Mouse (Mus musculus) macrophage (primary cell): ENCODE data around the gene Traf5. TPM values are rescaled to one million over a fixed set of nuclear protein-coding genes. Genes with fewer than 3 reads are reported as not detected.

Experiments used
- H3K27ac ChIP-seq: fragments of 350-480 bp; formaldehyde crosslinking; 2 replicates; pipeline ENCODE4 v1.9.0; 2021
- H3K36me3 ChIP-seq: fragments of 350-480 bp; formaldehyde crosslinking; 2 replicates; pipeline ENCODE4 v1.9.0; 2021; ENCODE audit errors: inconsistent target
- H3K4me3 ChIP-seq: fragments of 350-480 bp; formaldehyde crosslinking; 2 replicates; pipeline ENCODE4 v1.9.0; 2021; ENCODE audit errors: inconsistent target
- H3K79me2 ChIP-seq: fragments of 350-480 bp; formaldehyde crosslinking; 2 replicates; pipeline ENCODE4 v1.9.0; 2021; ENCODE audit errors: inconsistent target
- WGBS: methylation state at CpG from one replicate; pipeline ENCODE4 v1.1.7; 2026; ENCODE audit warnings: inconsistent platforms; ENCODE audit not compliant: missing documents; 5-methylcytosine and 5-hydroxymethylcytosine counted together
- polyA plus RNA-seq: library from polyadenylated mRNA; stranded (reverse); fragments of 250-400 nt; gene quantifications from 3 replicates; pipeline ENCODE4 v1.2.4, GENCODE M21; 2018; ENCODE audit warnings: inconsistent platforms

Traf5 gene
- polyA plus RNA-seq, 1 experiment from 2014 or later, result 11.1 TPM

DNA sequence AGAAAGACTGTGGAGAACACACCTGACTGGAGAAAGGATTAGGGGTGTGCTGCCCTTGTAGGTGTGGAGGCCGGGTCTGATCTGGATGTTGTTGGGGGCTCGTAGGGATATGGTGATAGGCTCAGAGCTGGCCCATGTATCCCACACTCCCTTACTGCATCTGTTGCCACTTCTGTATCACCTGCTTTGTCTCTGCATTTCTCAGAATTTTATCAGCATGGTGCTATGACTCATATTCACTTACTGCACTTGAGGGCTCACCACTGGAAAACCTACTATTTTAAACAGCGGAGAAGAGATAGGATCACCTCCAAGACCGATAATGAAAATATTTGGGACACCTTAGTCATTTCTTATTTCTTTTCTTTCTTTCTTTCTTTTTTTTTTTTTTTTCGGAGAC, 103.3 kb downstream of the Traf5 start:
- Histone ChIP-seq H3K4me3 (peak overlapping the region; percentile 77; the same call in 1 of the 2 replicates), H3K79me2 (no peaks in the 10 kb centered on the region), H3K27ac (no peak overlapping the region), H3K36me3 (no peaks in the 10 kb centered on the region)
- WGBS, result 94% methylated on average over 5 of the region's 5 CpGs

DNA sequence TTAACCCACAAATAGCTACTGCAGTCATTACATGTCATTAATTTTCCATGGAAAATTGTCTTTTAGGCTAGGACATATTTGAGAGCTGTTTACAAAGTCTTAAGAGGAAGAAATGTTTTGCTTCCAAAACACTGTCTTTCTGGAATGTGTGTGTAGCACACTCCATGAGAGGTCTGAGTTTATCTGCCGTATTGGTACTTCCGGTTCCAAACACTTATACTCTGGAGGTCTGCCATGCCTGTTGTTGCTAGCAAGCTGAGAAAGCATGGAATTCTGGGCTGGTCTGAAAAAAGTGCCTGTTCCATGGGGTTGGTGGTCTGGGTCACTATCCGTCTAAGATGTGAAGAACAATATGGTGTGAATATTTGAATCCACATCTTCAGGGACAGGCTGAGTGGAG, 103.7 kb downstream of the Traf5 start:
- WGBS, result 97% methylated on average over 3 of the region's 3 CpGs
- Histone ChIP-seq H3K4me3 (no peak overlapping the region), H3K36me3 (no peaks in the 10 kb centered on the region), H3K79me2 (no peaks in the 10 kb centered on the region), H3K27ac (no peak overlapping the region)

DNA sequence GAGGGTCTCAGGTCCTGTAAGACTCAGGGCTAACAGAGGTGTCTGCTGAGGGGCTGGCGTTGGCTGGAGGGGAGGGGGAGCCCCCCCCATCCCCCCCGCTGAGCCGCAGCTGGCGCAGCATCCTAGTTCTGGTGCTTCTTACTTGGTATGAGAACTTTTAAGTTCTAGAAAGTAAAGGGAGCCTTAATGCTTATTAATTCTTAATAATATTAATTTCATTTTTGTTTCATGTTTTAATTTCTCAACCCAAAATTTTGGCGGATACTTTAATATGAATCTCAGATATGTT, 104.9 kb downstream of the Traf5 start:
- H3K79me2 ChIP-seq, result no peaks in the 10 kb centered on the region
- H3K36me3 ChIP-seq, result no peaks in the 10 kb centered on the region
- H3K4me3 ChIP-seq, result no peak overlapping the region
- 72% methylated on average over 5 of the region's 5 CpGs for WGBS
- H3K27ac ChIP-seq, result no peak overlapping the region

DNA sequence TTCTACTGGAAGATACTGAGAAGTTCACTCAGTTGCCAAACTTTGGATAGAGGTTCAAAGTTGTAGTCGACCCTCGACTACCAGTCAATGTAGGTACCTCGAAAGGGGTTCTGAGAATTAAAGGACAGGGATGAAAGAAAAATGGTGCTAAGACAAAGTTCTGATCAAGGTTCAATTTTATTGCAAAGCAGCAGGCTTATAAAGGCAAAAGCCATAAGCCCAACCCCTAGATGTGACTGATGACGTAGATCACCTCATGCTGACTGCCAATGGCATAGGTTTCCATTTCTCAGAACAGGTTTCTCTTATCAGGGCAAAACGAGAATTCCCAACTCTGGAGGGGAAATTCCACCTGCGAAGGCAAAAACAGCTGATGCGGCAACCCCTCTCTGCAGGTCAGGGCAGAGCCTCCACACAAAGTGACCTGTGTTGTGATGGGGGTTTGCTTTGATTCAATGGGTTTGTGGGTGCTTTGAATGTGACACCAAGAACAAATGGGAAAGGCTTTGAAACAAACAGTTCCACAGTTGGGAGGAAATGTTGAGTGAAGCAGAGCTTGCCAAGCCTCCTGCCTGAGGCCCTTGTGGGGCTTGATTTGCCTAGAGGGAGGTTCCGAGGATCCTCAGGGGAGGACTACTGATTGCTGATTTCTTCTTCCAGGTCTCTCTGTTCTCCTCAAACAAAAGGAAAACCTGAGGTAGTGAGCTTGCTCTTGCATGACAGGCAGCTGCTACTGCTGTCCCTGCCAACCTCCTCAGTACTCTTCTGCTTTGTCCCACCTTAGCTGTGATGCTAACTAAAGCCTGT, 105.5 kb downstream of the Traf5 start:
- Histone ChIP-seq H3K4me3 (no peak overlapping the region), H3K27ac (no peak overlapping the region), H3K79me2 (no peaks in the 10 kb centered on the region), H3K36me3 (no peaks in the 10 kb centered on the region)
- 87% methylated on average over 8 of the region's 8 CpGs for WGBS

DNA sequence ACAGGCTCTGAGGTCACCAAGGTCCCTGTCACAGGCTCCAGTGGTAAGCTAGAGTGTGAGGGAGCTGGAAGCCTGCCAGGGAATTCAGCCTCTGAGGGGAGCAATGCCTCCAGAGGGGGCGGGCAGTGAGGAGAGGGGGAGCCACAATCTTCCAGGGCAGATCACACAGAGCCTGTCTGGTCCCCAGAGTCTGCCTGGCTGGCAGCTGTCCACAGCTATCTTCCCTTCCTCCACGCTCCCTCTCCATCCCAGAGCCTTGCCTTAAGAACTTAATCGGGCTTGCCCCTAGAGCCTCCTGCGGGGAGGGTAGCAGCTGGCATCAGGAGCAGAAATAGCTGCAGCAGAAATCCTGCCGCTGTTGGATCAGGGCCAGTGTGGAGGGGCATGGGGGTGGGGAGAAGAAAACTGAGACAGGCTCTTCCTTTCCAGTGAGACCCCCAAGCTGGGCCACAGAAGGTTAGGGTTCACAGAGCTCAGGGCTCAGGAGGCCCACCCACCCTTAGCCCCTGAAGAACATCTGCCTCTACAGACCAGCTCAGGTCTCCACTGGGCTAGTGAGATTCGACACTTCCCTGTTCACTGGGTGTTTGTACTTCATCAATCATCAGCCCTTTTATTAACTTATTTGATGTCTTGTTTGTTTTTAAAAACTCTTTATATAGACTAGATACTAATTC, 110.8 kb downstream of the Traf5 start:
- H3K36me3 ChIP-seq, result no peaks in the 10 kb centered on the region
- 50% methylated on average over 6 of the region's 6 CpGs for WGBS
- H3K79me2 ChIP-seq, result no peaks in the 10 kb centered on the region
- no peak overlapping the region for H3K27ac ChIP-seq
- H3K4me3 ChIP-seq, result no peak overlapping the region

DNA sequence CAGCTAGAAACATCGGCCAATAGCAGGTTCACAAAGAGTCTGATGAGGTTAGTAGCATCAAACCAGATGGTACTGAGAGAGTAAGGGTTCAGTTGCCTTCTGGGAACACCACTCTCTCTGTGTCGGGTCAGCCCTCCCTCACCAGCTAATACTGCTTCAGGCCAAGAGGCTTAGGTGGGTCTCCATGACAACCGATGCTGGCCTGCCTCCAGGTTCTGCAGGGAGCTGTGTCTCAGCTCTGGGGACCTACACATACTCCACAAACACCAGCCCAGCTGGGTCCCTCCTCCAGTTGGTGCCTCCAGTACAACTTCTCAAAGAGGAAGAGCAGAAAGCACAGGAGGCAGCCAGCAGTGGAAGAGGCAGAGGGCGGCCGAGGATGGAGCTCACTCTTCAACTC, 115.2 kb downstream of the Traf5 start, which contains the start of gene Rd3:
Gene Rd3, plus strand, starts transcription at position 184 of the 400 bp plus-strand sequence.
- WGBS, result 48% methylated on average over 5 of the region's 5 CpGs
- Histone ChIP-seq H3K27ac (no peak within 1 kb of the TSS), H3K79me2 (no peaks in the 10 kb centered on the region), H3K36me3 (no peaks in the 10 kb centered on the region), H3K4me3 (no peak within 1 kb of the TSS)

DNA sequence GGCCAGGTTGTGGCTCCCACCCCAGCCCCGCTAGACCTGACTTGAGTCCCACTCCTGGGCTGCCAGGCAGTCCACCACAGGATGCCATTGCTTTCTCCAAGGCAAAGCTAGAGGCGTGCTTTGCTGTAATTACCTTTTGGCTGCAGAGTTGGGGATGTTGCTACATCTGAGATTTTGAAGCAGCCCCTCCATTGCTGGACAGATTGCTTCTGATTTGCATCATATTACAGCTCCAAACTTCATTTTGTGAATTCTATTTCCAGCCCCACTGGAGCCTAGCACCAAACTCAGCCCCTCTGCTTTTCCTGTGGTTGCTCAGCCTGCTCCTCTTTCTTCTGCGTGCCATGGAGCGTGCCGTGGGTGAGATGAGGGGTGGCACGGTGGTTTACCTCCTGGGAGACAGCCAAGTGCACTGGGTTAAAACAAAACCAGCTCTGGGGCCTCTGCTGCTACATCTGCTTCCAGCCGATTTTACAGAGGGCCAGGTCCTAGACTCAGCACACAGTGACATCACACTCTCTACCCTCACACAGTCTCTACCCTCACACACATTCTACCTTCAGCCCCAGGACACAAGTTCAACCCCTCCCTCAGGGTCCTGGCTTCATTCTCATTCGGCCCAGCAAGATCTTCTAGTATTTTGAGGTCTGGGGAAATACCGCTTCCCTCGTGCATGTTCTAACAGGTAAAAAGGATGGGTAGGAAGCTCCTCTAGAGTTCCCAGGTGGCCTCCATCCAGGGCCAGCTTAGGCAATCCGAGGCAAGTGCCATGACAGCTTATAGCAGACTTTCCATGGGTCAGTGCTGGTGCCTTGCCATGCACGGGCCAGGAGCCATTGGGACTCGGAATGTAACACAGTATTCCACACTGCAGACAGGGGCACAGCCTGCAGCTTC, 117.6 kb downstream of the Traf5 start:
- no peaks in the 10 kb centered on the region for H3K36me3 ChIP-seq

DNA sequence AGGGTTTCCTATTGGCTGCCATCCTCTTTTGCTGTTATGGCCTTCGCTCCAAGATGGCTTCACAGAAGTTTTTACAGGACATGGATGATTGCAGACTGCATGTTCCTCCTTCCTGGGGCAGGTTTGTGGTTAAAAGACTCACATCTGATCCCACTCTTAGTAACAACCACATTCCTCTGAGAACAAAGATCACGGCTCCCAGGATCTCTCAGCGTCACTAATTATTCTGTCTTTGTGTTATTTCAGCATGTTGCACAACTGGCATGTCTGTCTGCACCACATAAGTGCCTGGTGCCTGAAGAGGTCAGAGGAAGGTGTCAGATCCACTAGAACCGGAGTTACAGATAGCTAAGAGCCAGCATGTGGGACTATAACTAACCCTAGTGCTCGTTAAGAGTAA, 122.4 kb downstream of the Traf5 start:
- H3K27ac ChIP-seq, result no peak overlapping the region
- no peaks in the 10 kb centered on the region for H3K79me2 ChIP-seq
- no peaks in the 10 kb centered on the region for H3K36me3 ChIP-seq
- H3K4me3 ChIP-seq, result no peak overlapping the region
- 93% methylated on average over 5 of the region's 5 CpGs for WGBS

More for the DNA sequence above, 117.6 kb downstream of the Traf5 start:
- no peak overlapping the region for H3K4me3 ChIP-seq
- H3K27ac ChIP-seq, result no peak overlapping the region
- 42% methylated on average over 13 of the region's 13 CpGs for WGBS
- no peaks in the 10 kb centered on the region for H3K79me2 ChIP-seq

DNA sequence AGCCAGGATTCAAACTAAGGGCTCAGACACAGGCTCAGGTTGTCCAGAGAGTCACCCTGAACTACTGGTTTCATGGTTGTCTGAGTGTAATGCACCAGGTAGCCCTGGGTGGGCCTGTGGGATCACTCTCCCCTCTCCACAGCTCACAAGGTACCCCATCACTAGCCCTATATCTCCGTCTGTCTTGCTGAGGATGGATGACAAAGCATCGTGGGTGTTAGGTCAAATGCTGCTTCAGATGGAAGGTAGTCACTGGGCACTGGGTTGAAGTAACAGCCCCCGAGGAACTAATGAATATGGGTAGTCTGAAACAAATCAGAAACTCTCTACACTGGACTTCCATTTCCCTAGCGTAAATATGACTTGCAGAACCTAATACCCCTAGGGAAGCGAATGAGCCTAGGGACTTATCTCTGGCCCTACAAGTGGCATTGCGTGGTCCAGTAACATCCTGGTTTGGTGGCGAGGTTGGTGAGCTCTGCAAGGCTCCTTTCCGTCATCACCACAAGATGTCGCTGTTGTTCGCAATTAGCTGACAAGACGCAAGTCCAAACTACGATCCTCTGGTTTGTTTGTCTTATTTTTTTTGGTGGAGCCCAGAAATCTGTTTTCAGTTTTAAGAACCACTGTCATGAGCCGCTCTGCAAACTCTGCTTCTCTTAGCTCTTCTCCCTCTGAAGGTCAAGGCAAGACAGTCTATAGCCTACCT, 127.4 kb downstream of the Traf5 start:
- Histone ChIP-seq H3K36me3 (no peaks in the 10 kb centered on the region), H3K27ac (0 out of 2 replicates have a peak overlapping the region, but pooled peaks have one; percentile 1), H3K79me2 (no peaks in the 10 kb centered on the region), H3K4me3 (no peak overlapping the region)
- 17% methylated on average over 13 of the region's 13 CpGs for WGBS

DNA sequence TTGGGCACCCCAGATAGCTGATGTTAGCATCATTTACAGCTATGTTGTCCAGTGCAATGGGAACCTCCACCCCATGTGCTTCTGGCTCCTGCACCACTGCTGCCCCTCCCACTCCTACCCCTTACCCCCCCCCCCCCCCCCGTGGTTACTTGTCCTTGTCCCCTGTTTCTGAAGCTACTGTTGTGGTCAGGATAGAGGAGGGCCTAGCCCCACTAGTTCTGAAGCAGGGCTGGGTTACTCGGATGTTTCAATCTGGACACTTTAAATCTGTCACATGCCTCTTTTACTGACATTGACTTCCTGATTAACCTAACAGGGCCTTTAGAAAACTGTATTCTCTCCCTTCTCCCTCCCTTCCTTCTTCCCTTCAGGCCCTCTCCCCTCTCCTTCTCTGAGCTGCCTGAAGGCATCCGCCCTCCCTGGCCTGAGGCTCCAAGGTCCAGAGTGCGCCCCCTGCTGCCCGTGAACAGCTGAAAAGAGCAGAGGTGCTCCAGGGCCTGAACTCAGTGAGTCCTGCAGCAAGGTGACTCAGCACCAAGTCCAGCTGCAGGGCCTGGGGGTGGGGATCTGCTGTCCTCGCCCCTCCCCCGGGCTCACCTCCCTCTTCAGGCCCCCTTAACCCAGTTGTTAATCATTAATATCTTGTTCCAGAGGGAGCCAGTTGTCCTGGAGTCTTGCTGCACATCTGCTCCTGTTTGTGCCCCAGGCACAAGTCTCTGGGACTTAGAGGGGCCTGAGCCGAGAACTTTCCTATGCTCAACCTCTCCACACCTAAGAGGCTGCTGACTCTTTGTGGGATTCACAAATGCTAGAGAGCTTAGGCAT, 128.2 kb downstream of the Traf5 start:
- H3K36me3 ChIP-seq, result no peaks in the 10 kb centered on the region
- H3K79me2 ChIP-seq, result no peaks in the 10 kb centered on the region
- WGBS, result 34% methylated on average over 7 of the region's 8 CpGs
- no peak overlapping the region for H3K4me3 ChIP-seq
- 0 out of 2 replicates have a peak overlapping the region, but pooled peaks have one; percentile 1 for H3K27ac ChIP-seq

DNA sequence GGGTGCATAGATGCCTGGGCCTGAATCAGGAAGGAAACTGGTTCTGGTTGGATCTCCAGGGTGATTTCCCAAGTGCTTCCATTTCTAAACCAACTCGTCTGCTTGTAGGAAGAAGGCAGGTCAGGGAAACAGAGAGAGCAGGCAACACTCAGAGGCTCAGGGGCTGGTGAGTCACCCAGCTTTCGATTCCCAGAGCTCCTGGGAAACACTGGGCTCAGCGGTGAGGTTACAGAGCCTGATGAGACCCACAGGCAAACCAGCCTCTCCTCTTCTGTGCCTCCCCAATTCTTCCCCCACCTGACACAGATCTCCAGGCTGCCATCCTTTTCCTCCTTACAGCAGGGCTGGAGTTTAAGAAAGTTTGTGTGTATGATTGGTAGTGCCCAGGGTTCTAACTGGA, 128.9 kb downstream of the Traf5 start:
- Histone ChIP-seq H3K27ac (0 out of 2 replicates have a peak overlapping the region, but pooled peaks have one; percentile 12), H3K36me3 (no peaks in the 10 kb centered on the region), H3K4me3 (no peak overlapping the region), H3K79me2 (peaks cover 6% of the 10 kb centered on the region; the same call in 1 of the 2 replicates)
- WGBS, result 69% methylated on average over 3 of the region's 3 CpGs

DNA sequence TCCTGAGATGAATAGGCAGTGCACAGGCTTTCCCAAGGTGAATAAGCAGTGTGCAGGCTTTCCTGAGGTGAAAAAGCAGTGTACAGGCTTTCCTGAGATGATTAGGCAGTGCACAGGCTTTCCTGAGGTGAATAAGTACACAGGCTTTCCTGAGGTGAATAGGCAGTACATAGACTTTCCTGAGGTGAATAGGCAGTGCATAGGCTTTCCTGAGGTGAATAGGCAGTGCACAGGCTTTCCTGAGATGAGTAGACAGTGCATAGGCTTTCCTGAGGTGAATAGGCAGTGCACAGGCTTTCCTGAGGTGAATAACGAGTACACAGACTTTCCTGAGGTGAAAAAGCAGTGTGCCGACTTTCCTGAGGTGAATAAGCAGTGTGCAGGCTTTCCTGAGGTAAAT, 131.4 kb downstream of the Traf5 start:
- H3K4me3 ChIP-seq, result no peak overlapping the region
- H3K27ac ChIP-seq, result no peak overlapping the region
- no peaks in the 10 kb centered on the region for H3K36me3 ChIP-seq
- H3K79me2 ChIP-seq, result peaks cover 14% of the 10 kb centered on the region; the same call in 1 of the 2 replicates
- 58% methylated on average over 2 of the region's 2 CpGs for WGBS

DNA sequence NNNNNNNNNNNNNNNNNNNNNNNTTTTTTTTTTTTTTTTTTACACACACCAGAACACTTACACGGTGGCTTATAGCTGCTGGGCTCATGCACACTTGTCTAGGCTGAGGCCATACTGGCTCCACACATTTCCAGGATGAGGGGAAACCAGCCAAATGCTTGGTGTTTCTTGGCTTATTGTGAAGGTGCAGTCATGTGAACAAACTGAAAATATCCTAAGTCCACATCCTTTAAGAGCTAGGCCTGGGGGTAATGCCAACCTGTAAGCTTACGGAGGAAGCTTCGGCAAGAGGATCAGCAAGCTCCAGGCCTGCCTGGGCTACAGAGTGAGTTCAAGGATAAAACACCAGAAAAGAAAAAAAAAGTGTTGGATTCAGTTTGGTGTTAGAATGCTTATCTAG, 135.0 kb downstream of the Traf5 start:
- WGBS, result 89% methylated on average over 3 of the region's 3 CpGs
- peak overlapping the region; percentile 94 for H3K27ac ChIP-seq

More for the DNA sequence above, 135.0 kb downstream of the Traf5 start:
- Histone ChIP-seq H3K4me3 (peak overlapping the region; percentile 41), H3K79me2 (peaks cover 14% of the 10 kb centered on the region; the same call in 1 of the 2 replicates), H3K36me3 (no peaks in the 10 kb centered on the region)
